Mouse (Mus musculus): ENCODE measurements around the gene Cacna1g.

GRCm38 (mm10) chr11:94412998-94413469, 61.0 kb downstream of the Cacna1g start:
- TF ChIP-seq CTCF (IDR thresholded peaks at IDR 0.05; ENCODE audit: borderline replicate concordance, insufficient read depth, low read length) = no peak
- no peak for TF ChIP-seq POLR2A (IDR thresholded peaks at IDR 0.05; ENCODE audit: low read depth, low read length)

All from embryonic fibroblast, embryonic 13.5 days (primary cell).